Mouse (Mus musculus): ENCODE measurements around the gene Hk3. TPM values are rescaled to one million over a fixed set of nuclear protein-coding genes. Genes with fewer than 3 reads are reported as not detected.

Gene Hk3
- polyA plus RNA-seq, 3 experiments from 2014 or later = 0.56 to 2.0 (median 1.1) TPM

Other genes with a start within 250 kb of the Hk3 start
- not detected for gene Eif4e1b, start 237.4 kb downstream of the Hk3 start, polyA plus RNA-seq (2017; shearing (Covaris generic))
- 1 to 10 TPM; 1.5 to 6.7 (median 2.2) TPM for gene Tspan17, start 232.0 kb downstream of the Hk3 start, polyA plus RNA-seq (2017; shearing (Covaris generic))
- gene Unc5a, start 72.0 kb downstream of the Hk3 start, polyA plus RNA-seq (2017; shearing (Covaris generic)) = 1 to 10 TPM in 1 of 3 experiments, under 1 TPM in 2; 0.62 to 1.4 (median 0.72) TPM
- gene Uimc1, start 78.9 kb upstream of the Hk3 start, polyA plus RNA-seq (2017; shearing (Covaris generic)) = 100 to 1,000 TPM in 1 of 3 experiments, 10 to 100 TPM in 2; 67.9 to 101 (median 96.7) TPM
- 10 to 100 TPM; 13.6 to 25.9 (median 17.6) TPM for gene Zfp346, start 83.9 kb upstream of the Hk3 start, polyA plus RNA-seq (2017; shearing (Covaris generic))
- not detected for gene Gm17617, start 112.2 kb upstream of the Hk3 start, polyA plus RNA-seq (2017; shearing (Covaris generic))
- gene Fgfr4, start 131.3 kb upstream of the Hk3 start, polyA plus RNA-seq (2017; shearing (Covaris generic)) = not detected
- gene Nsd1, start 188.4 kb upstream of the Hk3 start, polyA plus RNA-seq (2017; shearing (Covaris generic)) = 10 to 100 TPM; 46.7 to 76.6 (median 60.1) TPM